Mouse (Mus musculus) cortical plate, adult 2 months (tissue): ENCODE results near the gene Map3k1. TPM values are rescaled to one million over a fixed set of nuclear protein-coding genes. Genes with fewer than 3 reads are reported as not detected.

Source experiments
- H3K27ac ChIP-seq: fragments of 200-500 bp; 2 replicates; pipeline ENCODE4 v1.5.1; 2012; ENCODE audit warnings: low read length, control low read depth, inconsistent platforms; ENCODE audit not compliant: insufficient read depth
- H3K4me1 ChIP-seq: fragments of 200-500 bp; 2 replicates; pipeline ENCODE4 v1.6.1; 2011; ENCODE audit warnings: low read length; ENCODE audit not compliant: control insufficient read depth, insufficient read depth
- H3K4me3 ChIP-seq: fragments of 200-500 bp; 2 replicates; pipeline ENCODE4 v1.5.1; 2011; ENCODE audit warnings: mild to moderate bottlenecking, low read length, control low read depth; ENCODE audit not compliant: insufficient read depth
- CTCF ChIP-seq: fragments of 200-500 bp; IDR thresholded peaks from 2 replicates; pipeline ENCODE4 v1.5.1; 2011; ENCODE audit warnings: mild to moderate bottlenecking, control low read depth, low read length; ENCODE audit not compliant: insufficient read depth; ENCODE audit errors: extremely low read depth
- POLR2A ChIP-seq: fragments of 200-500 bp; IDR thresholded peaks from 2 replicates; pipeline ENCODE4 v1.6.1; 2011; ENCODE audit warnings: mild to moderate bottlenecking, low read length, control low read depth; ENCODE audit not compliant: insufficient read depth; ENCODE audit errors: extremely low read depth
- polyA plus RNA-seq: library from polyadenylated mRNA; depleted of rRNA; stranded (reverse); fragments of >200 nt; gene quantifications from 2 replicates; pipeline ENCODE4 v1.2.3, GENCODE M21; 2012; rRNA removed

Map3k1 gene
- 5.4 and 5.7 TPM in 2 replicates for polyA plus RNA-seq

DNA sequence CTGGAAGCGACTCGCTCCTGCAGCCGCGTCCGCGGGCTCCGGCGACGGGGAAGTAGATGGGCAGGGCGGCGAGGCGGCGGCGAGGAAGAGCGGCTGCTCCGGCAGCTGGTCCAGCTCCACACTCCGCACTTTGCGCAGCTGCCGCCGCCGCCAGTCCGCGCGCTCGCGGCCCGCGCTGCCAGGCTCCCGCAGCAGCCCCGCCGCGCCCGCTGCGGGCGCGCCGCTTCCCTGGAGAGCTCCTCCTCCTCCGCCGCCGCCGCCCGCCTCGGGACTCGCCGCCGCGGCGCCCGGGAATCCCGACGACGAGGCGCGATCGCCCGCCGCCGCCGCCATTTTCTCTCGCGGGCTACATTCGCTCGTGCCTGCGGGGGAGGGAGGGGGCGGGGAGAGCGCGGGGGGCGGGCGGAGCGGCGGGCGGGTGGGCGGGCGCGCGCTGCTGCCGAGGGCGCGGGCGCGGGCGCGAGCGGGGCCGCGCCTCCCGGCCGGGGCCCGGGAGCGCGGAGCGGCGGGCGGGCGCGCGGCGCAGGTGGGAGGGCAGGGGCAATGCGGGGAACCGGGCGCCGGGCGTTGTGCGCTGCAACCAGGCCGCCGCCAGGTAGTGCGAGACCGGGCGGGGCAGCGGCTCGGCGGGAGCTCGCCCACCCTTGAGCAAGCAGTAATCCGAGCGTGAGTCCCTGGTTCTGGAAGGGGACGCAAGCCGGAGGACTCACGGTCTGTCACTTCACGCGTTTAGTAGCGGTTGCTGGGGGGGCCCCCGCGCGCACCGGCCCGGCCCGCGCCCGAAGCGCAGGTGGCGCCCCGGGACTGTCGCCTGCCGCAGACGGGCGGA is at the start of gene Map3k1:
TSS of gene Map3k1 (minus strand) at position 357 of the 829 bp plus-strand sequence.
- Histone ChIP-seq H3K4me1 (peaks cover 2% of the 10 kb centered on the region; the same call in 1 of the 2 replicates), H3K27ac (peak within 1 kb of the TSS; percentile 96), H3K4me3 (peak within 1 kb of the TSS; percentile 81)
- TF ChIP-seq CTCF: no peak
- TF ChIP-seq POLR2A: 0 out of 2 replicates have a peak, but pooled peaks have one; percentile 9

DNA sequence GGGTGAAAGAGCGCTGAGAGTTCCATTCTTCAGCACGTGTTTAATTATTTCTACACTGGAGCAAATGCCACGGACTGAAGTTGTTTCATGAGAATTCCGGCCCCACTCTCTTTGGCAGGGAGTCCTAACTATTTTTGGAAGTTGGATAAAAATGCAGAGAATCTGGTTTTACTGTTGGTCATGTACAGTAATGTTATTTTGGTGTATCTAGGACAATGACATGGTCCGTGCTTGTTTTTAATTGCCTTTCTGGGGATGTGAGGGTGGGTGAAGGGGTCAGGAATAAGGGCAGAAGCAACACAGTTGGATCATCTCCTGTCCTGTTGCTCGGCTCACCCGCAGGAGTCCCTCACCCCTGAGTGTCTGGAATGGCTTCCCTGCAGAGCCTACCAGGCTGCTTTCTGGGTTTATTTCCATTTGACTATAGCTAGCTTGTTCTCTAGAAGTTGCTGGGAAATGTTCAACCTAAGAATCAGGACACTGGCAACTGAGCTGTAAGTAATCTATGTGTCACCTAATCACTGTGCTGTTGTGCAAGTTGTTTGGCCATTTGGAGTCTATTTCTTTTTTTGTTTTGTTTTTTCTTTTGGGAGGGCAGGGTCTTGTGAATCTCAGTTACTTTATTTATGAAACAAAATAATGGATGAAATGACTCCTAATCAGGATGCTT is 48.1 kb upstream of the Map3k1 start:
- H3K4me1 ChIP-seq: no peaks in the 10 kb centered on the region
- H3K27ac ChIP-seq: no peak overlapping the region
- TF ChIP-seq POLR2A (no peak), CTCF (no peak)
- H3K4me3 ChIP-seq: no peak overlapping the region

DNA sequence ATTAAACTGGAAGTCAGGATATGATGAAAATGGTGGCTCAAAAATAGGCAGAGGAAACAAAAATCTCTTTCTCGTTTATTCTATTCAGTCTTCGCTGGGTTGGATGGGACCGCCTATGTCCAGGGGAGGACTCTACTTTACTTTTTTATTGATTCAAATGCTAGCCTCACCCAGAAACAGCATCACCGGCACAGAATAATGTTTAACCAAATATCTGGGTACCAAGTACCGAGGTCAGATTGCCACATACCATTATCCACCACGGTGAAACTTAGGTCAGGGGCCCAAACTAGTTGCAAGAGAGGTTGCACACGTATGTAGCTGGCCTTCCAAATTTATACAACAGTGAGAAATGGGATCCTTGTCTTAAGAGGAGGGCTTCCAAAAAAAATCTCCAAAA is 47.4 kb upstream of the Map3k1 start:
- Histone ChIP-seq H3K4me1 (no peaks in the 10 kb centered on the region), H3K4me3 (no peak overlapping the region), H3K27ac (no peak overlapping the region)
- TF ChIP-seq POLR2A (no peak), CTCF (no peak)

DNA sequence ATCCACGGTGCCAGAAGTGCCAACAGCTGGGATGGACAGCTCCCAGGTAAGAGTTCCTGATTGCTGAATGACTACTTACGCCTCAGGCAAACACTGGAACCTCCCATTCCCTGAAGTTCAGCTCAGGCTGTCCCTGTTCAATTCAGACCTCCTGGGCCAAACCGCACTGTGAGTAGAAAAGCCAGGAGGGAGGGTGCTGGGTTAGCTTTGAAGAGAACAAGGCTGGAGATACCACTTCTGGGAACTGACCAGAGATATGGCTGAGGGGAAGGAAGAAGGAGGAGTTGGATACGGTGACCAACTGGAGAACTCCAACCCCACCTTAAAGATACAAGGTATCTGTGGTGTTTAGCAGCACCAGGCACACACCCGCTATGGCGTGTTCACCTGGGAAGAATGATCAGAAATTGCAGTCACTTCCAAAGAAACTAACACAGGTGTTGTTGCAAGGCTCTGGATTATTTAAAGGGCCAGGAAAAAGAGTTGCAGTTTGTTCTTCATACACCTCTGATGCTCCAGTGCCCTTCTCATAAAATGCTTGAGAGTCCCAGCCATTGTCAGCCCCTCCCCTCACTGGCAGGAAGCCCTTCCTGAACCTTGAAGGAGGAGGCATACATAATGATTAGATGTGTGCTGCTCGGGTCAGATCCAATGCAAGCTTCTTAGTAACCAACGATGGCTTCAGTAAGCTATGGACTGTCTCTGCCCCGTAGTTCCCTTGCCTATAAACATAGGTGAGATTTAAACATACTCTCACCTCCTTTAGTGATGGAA is 43.8 kb upstream of the Map3k1 start:
- H3K4me1 ChIP-seq: no peaks in the 10 kb centered on the region
- no peak for TF ChIP-seq POLR2A
- no peak for TF ChIP-seq CTCF
- H3K4me3 ChIP-seq: no peak overlapping the region
- no peak overlapping the region for H3K27ac ChIP-seq

DNA sequence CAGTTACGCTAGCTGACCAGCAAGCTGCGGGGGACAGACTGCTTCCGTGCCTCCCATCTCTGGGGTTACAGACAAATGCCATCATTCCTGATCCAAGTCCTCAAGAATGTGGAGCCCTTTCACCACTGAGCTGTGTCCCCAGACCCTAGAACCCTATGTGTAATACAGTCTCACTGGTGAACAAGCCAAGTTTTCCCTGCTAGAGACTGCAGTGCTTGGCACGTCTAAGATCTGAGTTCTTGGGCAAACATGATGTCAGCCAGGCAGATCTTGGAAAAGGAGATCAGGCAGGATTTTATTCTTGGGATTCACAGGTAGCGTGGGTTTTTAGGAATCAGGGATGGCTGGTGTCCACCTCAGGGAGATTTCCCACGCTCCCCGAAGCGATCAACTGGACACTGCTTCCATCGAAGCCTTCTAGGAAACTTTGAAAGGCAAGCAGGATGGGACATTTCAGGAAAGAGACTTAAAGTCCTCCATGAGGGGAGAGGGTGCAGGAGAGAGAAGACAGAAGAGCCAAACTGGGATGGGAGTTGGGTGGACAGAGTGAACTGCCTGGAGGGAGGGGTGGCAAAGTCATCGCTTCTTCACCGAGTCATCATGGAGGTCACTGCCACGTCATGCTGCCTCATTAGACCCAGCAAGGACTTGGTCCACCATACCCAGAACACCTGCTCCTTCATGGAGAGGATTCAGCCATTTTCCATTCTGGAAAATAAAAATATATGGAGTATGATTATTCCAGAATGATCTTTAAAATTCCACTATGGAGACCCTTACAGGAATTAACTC is 41.4 kb upstream of the Map3k1 start:
- no peak overlapping the region for H3K27ac ChIP-seq
- H3K4me1 ChIP-seq: no peaks in the 10 kb centered on the region; the same call in 1 of the 2 replicates
- TF ChIP-seq POLR2A: no peak
- H3K4me3 ChIP-seq: no peak overlapping the region

DNA sequence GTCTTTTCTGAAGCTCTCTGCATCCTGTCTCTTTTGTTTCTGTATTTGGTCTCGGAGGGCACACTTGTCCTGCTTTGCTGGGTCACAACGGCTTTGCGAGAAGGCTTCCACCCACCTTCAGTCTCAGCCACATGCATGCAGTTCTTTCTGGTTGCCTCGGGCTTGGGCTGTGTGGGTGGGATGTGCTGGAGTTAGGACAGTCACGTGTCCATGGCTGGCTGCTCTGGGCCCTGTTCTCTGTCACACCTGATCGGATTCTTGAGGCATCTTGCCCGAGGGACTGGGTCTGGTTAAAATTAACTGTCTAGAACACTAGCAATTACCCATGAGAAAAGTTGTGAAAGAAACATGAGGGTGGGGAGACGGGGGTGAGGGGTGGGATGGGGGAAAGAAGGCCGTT is 36.7 kb upstream of the Map3k1 start:
- Histone ChIP-seq H3K4me1 (no peaks in the 10 kb centered on the region; the same call in 1 of the 2 replicates), H3K27ac (no peak overlapping the region), H3K4me3 (no peak overlapping the region)
- TF ChIP-seq POLR2A (no peak), CTCF (no peak)

DNA sequence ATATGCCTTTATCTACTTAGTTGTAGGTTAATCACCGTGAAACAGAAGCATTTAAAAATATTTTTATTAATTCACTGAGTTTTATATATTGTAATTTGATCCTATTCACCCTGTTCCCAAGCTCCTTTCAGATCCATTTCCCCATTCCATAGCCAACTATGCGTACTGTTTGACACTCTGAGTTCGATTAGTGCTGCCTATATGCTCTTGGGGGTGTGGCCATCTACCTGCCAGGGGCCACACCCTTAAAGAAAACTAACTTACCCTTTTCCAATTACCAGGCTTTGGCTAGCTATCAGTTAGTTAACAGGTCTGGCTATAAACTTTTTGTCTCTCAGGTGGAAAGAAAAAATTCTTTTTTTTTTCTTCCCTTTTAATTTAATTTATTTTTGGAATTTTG is 35.5 kb upstream of the Map3k1 start:
- H3K27ac ChIP-seq: no peak overlapping the region

DNA sequence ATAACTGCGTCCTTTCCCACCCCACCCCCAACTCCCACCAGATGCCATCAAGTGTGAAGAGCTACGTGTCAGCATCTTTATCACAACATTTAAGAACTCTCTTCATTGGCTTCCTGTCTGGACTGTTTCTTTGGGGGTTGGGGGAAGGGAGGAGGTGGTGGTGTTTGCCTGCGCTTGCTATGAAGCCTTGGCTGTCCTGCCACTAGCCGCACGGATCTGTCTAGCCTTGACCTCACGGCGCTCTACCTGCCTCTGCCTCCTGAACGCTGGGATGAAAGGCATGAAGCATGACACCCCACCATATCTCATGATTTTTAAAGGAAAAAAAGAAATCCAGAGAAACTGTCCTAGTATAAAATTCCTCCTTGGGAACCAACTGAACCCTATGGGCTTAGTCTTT is 27.0 kb upstream of the Map3k1 start:
- Histone ChIP-seq H3K4me1 (no peaks in the 10 kb centered on the region), H3K4me3 (no peak overlapping the region), H3K27ac (no peak overlapping the region)
- TF ChIP-seq POLR2A (no peak), CTCF (no peak)

More for the DNA sequence above, 35.5 kb upstream of the Map3k1 start:
- Histone ChIP-seq H3K4me3 (no peak overlapping the region), H3K4me1 (no peaks in the 10 kb centered on the region; the same call in 1 of the 2 replicates)
- no peak for TF ChIP-seq CTCF
- no peak for TF ChIP-seq POLR2A

DNA sequence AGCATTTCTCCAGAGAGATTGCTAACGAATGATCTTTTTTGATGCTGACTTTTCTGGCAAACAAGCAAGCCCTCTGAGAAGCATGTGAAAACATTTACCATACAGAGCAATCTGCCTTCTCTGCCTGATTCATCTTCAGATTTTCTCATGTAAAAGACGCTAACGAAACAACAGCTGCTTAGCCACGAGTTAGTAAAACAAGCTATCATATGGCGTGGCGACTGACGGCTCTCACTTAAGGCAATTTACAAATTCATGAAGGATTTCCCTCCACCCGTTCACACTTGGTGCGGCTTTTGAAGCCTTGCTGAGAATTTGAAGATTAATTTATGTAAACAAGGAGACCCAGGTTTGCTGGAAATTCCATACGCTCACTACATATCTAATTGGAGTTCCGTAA is 25.8 kb upstream of the Map3k1 start:
- no peak overlapping the region for H3K27ac ChIP-seq
- TF ChIP-seq POLR2A: no peak
- no peak for TF ChIP-seq CTCF
- no peak overlapping the region for H3K4me3 ChIP-seq
- H3K4me1 ChIP-seq: no peaks in the 10 kb centered on the region
